25 mouse cellular contexts compared by ENCODE assay signal in genomic region chr3:36500976-36501375, GRCm38 (mm10). TPM values are rescaled to one million over a fixed set of nuclear protein-coding genes. Genes with fewer than 3 reads are reported as not detected.
"Had no signal": no experiment of that assay in that cellular context is flagged by ENCODE, and none has a peak within 500 bp of the region (broad histone marks: within the 10 kb centered on the region; RNA-seq: fewer than 3 reads in every experiment).

No protein-coding gene starts in this region.

- H3K4me1 ChIP-seq: limb, embryonic 12.5 days; neural tube, embryonic 12.5 days had no signal

- H3K4me3 ChIP-seq: limb, embryonic 12.5 days; limb, embryonic 15.5 days; neural tube, embryonic 12.5 days; neural tube, embryonic 15.5 days had no signal

- DNase-seq: kidney, adult 9 months; kidney, postnatal 14 days; kidney, postnatal 4 days; left cerebral cortex, postnatal 4 days; liver, postnatal 0 days; lung, embryonic 14.5 days; lung, postnatal 36 days; midbrain, embryonic 14.5 days; right cerebral cortex, adult 18-20 months; right cerebral cortex, postnatal 14 days; right cerebral cortex, postnatal 4 days; thymus, adult 2 months; thymus, postnatal 25 days had no signal

- H3K27ac ChIP-seq: limb, embryonic 12.5 days; limb, embryonic 15.5 days; liver, embryonic 14.5 days; neural tube, embryonic 12.5 days; neural tube, embryonic 15.5 days; stomach, postnatal 0 days had no signal

- H3K9me3 ChIP-seq: limb, embryonic 12.5 days; limb, embryonic 15.5 days; neural tube, embryonic 12.5 days; neural tube, embryonic 15.5 days had no signal

- H3K27me3 ChIP-seq: limb, embryonic 15.5 days; neural tube, embryonic 12.5 days; neural tube, embryonic 15.5 days had no signal

- H3K36me3 ChIP-seq: limb, embryonic 12.5 days; limb, embryonic 15.5 days; neural tube, embryonic 12.5 days; neural tube, embryonic 15.5 days had no signal

- ATAC-seq: liver, postnatal 0 days; lung, postnatal 0 days had no signal

RNA-seq across cellular contexts. Expression of gene Gm11549, which starts 20.6 kb away (rescaled TPM):
- total RNA-seq: megakaryocyte-erythroid progenitor cell, adult 5-6 weeks had no signal
- polyA plus RNA-seq: kidney, embryonic 16.5 days; liver, embryonic 11.5 days; liver, postnatal 0 days; lung, postnatal 0 days had no signal

RNA-seq across cellular contexts. Expression of gene 1810062G17Rik, which starts 25.2 kb away (rescaled TPM):
- total RNA-seq: layer of hippocampus, adult 18-20 months; left cerebral cortex, postnatal 4 days; megakaryocyte-erythroid progenitor cell, adult 5-6 weeks; midbrain, postnatal 0 days had no signal
